Mouse (Mus musculus) stomach, postnatal 0 days (tissue): ENCODE results near the gene Prelid3b.

Experiments
- CTCF ChIP-seq: IDR thresholded peaks from 2 replicates; pipeline ENCODE4 v1.5.1; 2016; ENCODE audit warnings: antibody characterized with exemption, low read depth, mild to moderate bottlenecking, moderate library complexity
- EP300 ChIP-seq: optimal IDR thresholded peaks from 2 replicates; pipeline ENCODE3; 2016; ENCODE audit warnings: antibody characterized with exemption

DNA sequence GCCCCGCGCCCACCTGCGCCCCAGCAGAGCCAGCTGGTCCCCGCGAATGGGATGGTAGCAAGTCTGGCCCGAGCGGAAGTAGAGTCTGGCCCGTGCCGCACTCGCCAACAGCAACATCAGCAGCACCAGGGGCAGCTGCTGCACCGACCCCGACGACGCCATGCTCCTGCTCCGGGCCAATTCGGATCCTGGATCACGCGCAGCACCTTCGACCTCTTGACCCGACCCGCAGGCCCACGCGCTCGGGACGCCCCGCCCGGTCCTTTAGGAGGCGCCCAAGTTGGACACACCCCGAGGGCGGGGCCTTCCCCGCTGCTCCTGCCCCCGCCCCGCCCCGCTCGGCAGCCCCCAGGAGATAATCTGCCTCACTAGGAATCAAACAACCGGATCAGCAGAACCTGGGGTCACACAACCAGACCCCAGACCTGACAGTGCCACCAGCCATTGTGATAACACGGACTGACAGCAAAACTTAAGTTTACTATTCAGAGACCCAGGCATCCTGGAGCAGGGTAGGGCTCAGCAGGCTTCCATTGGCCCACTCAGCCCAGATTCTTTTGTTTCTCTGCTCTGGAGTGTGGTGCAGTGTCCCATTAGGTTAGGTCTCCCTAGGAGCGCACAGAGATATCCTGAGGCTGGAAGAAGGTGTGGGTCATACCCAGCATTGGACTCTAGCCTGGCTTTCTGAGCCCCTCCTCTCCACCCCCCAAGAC lies 34.0 kb downstream of the Prelid3b start, which contains the start of gene Ctsz:
- TF ChIP-seq CTCF (no peak), EP300 (no peak)
